Mouse (Mus musculus): ENCODE measurements around the gene 1700025G04Rik.

The 1700025G04Rik gene

GRCm38 (mm10) chr1:151914494-151914893, 175.4 kb downstream of the 1700025G04Rik start:
- intact Hi-C loops (cut with DNase I) = no loop called here

DNA sequence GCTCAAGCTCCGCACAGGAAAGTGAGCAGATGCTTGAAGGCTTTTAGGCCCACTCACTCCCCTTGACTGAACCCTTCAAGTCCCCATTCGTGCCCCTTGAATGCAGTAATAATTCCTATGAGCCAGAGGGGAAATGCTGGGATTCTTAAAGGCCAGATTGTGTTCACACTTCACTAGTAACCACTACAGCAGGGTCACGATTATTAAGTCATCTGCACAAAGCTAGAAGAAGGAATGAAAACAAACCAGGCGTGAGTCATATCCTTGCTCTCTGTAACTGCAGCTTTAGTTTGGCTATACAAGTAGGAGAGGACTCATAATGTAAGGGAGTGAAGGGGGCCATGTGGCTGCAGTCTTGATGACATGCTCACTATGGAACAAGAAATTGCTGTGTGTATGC, 182.9 kb downstream of the 1700025G04Rik start:
- intact Hi-C loops (cut with DNase I) = no loop called here

GRCm38 (mm10) chr1:151900706-151901360, 189.1 kb downstream of the 1700025G04Rik start:
- intact Hi-C loops (cut with DNase I) = no loop called here

- intact Hi-C loops (cut with DNase I) = no loop called here
Measured at GRCm38 (mm10) chr1:151899964-151900363, 190.0 kb downstream of the 1700025G04Rik start.

GRCm38 (mm10) chr1:151895406-151895805, 194.5 kb downstream of the 1700025G04Rik start:
- intact Hi-C loops (cut with DNase I) = no loop called here

GRCm38 (mm10) chr1:151893976-151894375, 195.9 kb downstream of the 1700025G04Rik start:
- intact Hi-C loops (cut with DNase I) = no loop called here

DNA sequence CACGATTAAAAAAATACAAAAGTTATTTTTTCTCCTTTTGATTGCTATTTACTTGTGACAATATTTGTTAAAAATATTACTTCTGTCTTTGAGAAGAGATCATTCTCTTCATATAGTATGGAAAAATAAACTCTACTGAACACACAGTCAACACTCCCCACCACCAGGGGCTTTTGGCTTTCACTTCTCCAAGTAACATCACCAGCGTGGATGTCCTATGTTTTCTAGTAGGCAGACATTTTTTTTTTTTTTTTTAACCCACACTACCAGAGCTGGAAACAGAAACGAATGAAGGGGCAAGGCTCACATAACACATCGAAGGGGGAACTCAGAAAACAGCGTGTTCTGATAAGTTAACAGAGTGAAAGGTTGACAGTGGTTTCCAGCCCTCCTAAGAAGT, 197.9 kb downstream of the 1700025G04Rik start:
- intact Hi-C loops (cut with DNase I) = no loop called here

DNA sequence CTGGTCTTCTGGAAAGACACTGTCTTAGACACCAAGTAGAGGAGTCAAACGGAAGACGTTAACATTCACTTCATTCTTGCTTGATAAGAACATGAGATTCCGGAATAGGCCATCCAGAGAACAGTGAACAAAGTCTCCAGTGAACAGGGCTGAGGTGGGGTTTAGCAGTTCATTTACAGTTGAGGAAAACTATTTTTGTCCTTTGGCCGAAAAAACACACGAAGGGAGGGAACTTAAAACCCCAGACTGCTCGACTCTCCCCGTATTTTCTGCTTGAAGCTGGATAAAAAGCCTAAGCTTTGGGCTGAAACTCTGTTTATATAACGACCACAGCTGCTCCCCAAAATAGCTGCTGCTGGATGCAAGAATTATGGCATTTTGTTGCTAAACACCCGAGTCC, 198.7 kb downstream of the 1700025G04Rik start:
- intact Hi-C loops (cut with DNase I) = no loop called here

DNA sequence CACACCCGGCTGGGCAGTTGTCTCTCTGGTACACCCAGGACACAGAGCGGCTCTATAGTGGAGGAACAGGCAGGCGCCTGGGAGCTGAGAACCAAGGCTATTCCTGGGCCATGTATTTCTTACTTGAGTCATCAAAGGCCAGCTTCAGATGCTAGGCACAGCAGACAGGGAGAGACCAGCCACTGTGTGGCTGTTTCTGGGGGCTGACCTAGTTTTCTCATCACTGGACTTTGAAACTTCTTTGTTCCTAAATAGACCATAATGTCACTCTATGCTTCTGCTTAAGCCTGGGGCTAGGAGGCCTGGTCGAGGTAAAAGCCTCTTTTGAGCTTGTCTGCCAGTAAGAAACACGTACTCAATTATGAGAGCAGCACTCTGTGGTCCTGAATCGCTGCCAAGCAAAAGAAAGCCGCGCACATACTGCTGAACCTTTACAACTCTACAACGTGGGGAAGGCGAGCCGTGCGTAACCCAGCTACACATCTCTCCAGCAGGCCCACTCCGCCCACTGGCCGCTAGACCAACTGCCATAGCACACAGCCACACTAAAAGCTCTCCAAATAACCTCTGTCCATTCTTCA, 199.8 kb downstream of the 1700025G04Rik start:
- intact Hi-C loops (cut with DNase I) = no loop called here

DNA sequence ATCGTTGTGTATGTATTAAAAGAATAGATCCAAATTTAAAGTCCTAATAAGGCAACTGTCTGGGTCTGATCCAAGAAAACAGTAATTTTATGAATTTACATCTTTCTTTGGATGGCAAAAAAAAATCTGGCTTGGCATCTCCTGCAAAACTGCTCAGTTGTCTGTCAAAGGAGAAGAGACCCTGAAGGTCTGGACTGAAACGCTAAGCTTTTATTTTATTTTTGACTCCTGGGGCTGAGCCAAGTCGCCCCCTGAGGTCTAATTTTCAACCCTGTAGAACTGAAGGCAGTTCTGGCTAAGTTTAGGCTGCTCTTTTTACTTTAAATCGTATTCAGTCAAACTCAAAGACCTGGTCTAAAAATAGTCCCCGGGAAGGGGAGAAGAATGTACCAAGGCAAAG, 202.3 kb downstream of the 1700025G04Rik start:
- intact Hi-C loops (cut with DNase I) = no loop called here

- intact Hi-C loops (cut with DNase I) = no loop called here
Measured at GRCm38 (mm10) chr1:151887126-151887525, 202.8 kb downstream of the 1700025G04Rik start.

DNA sequence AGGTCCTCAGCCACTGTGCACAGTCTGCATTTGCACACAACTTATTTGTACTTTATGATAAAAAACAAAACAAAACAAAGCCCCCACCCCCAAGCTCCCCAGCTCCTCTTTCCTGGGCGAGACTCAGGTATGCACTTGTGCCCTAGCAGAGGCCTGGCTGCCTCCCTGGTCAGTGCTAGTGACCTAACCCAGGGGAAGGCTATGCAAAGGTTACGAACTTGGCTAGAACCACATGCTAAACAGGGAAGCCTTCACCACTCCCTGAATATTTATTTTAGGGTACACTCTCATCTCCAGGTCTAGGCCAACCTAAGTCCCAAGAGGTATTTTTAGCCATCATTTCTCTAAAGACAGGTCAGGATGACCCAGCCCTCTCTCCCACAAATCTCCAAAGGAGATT, 203.8 kb downstream of the 1700025G04Rik start:
- intact Hi-C loops (cut with DNase I) = no loop called here

GRCm38 (mm10) chr1:151881253-151881652, 208.7 kb downstream of the 1700025G04Rik start:
- intact Hi-C loops (cut with DNase I) = no loop called here

DNA sequence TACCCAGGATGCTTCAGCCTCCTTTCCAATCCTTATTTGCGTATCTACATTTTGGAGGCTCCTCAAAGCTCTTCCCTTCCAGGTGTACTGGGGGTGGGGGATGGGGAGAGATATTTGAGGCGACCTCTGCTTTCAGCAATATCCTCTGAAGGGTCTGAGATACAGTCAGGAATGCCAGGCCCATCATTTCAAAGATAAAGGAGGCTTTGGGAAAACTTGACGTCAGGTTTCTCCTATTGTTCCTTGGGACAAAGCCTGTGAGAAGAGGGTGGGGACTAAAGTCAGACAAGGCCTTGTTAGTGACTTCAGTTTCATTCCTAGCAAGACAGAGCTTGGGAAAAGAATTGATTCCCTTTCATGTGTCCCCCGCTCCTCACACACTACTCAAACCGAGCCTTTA, 209.2 kb downstream of the 1700025G04Rik start:
- intact Hi-C loops (cut with DNase I) = no loop called here

DNA sequence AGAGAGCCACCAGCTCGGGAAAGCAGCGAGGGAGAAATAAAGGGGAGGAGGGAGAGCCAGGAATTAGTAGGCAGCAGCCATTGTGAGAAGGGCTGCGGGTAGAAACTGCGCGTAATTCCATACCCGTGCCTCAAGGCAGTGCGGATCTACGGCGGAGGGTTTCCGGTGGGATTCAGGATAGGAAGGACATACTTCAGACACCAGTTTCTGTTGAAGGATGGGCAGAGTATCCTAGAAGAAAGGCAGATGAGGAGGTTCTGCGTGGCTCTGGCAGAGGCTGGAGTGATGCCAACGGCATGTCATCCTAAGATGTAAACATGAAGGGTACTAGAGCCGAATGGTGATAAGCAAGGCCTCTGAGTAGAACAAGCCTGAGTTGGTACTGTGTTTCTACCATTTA, 210.0 kb downstream of the 1700025G04Rik start:
- intact Hi-C loops (cut with DNase I) = no loop called here

DNA sequence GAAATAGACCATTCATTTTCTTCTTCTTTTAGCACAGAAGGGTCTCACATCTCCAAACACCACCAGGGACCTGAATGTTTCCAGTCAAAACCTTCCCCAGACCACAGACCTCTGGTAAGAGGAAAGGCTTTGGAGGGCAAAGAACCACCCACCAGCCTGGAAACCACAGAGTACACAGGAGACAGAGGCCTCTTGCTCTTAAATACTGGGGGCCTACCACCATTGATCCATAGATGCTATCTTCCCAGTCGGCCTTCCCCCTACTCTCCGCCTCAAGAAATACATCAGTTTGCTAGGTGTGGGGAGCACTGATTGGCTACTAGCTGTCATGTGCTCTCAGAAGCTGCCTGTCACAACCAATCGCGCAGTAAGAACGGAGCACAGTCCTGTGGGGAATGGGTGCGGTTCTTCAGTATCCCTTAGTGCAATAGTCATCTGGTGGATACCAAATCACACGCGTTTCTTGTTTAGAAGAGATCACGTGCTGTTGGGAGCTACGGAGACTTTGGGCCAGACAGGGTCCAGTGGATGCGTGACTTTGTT, 210.5 kb downstream of the 1700025G04Rik start:
- intact Hi-C loops (cut with DNase I) = no loop called here

- intact Hi-C loops (cut with DNase I) = no loop called here
Measured at GRCm38 (mm10) chr1:151878411-151878810, 211.5 kb downstream of the 1700025G04Rik start.

- intact Hi-C loops (cut with DNase I) = no loop called here
Measured at GRCm38 (mm10) chr1:151872971-151873370, 217.0 kb downstream of the 1700025G04Rik start.

DNA sequence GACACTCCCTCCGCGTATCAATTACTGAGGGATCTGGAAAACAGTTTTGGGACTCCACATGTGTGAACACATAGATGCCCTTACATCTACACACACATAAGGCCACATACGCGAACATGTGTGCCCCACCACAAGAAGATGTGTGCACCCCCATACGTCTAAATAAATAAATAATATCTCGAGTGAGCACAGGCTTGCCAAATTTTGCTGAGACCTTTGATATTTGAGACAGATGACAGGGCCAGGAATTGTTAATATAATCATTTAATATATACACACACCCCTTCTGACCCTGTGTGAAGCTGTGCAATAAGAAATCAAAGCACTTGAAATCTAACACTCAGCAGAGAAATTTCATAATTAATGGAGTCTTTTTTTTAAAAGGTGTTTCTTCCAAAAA, 225.6 kb downstream of the 1700025G04Rik start:
- intact Hi-C loops (cut with DNase I) = no loop called here

GRCm38 (mm10) chr1:151863797-151864147, 226.2 kb downstream of the 1700025G04Rik start:
- intact Hi-C loops (cut with DNase I) = no loop called here

DNA sequence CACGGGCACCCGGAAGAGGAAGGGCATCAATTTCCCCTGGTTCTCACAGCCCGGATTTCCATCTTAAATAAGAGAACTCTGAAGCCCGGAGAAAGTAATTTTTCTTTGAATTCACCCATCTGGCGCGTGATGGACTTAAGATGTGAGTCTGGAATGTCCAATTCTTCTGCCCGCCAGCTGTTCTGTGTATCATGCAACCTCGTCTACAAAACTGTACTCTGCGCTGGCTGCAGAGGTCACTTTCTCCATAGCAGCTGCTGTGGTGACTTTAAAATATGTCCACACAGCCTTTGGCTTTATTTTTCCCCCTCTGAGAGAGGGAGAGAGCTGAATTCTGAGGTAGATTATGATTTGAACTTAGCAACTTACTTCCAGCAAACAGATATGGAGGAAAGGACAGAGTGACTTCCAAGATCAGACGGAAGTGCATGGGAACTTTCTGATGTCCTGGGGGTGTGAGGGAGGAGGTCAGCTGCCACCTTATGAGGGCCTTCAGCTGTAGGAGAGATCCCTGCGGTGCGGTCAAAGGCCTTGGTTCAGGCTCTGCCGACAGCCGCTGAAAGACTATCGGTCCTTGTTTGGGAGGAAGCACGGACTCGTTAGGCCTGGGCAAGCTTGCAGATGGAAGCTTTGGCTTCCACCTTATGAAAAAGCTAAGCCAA, 226.7 kb downstream of the 1700025G04Rik start:
- intact Hi-C loops (cut with DNase I) = no loop called here

DNA sequence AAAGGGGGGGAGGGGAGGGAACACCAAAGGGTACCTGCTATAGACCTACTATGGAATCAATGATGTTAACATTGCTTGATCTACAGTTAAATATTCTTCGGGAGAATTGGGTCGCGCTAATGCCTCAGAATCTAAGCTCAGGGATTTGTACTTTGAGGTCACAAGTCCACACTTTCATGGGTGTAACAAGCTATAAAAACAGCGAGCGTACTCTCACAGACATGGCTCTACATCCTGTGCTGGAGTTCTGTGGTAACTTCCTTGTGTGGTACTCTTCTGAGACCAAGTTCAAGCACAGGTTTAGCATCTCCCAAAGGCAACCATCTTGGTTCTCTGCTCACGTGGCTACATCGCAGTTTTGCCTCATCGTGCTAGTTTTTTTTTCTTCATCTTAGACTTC, 227.8 kb downstream of the 1700025G04Rik start:
- intact Hi-C loops (cut with DNase I) = no loop called here

Measured in adrenal gland (tissue).